Mouse (Mus musculus) monocyte, adult 2 months (primary cell): ENCODE results near the gene Pomt2.
A peak's percentile ranks its signal among the peaks of the same experiment; 100 is the strongest.
"Not testable (repeated sequence)": the region's sequence is repeated elsewhere in the genome, so short reads cannot be mapped to it uniquely, and the experiment has no call there.

Experiments used
- DNase-seq, 2 experiments: peaks; one replicate each; pipeline ENCODE4 v3.0.0; 2022; ENCODE audit warnings: low spot score in 2 of 2, low read depth in 1 of 2

Gene Pomt2

DNA sequence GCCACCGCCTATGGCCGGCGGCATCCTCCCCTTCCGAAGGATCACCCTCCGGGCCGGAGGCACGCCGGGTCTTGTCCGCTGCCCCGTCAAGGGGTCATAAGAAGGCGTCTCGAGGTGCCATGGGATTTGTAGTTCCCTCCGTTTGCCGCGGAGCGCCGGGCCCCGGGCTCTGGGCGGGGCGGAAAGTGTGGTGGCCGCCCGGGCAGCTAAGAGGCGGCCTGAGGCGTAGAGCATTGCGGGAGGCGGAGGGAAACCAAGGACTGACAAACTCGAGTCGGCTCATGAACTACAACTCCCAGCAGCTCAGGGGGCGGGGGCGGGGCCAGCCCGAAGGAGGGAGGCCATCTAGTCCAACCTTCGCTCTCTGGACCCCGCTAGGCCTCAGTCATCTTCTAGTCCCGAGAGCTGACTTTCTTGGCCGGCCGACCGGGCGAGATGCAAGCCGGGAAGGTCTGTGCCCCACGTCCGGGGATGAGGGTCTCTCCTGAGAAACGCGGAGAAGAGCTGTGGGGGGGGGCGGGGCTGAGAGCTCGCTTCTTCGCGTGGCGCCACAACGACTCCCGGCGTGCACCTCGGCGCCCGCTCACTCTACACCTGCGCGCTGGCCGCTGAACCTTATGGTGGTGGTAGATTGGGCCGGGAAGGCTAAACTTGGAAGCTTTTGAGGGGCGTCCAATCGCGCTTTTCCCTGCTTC lies at the start of gene Pomt2:
TSS of gene Pomt2 (minus strand) at position 574 of the 695 bp plus-strand sequence.
- peak; percentile 81 to 85 for DNase-seq

DNA sequence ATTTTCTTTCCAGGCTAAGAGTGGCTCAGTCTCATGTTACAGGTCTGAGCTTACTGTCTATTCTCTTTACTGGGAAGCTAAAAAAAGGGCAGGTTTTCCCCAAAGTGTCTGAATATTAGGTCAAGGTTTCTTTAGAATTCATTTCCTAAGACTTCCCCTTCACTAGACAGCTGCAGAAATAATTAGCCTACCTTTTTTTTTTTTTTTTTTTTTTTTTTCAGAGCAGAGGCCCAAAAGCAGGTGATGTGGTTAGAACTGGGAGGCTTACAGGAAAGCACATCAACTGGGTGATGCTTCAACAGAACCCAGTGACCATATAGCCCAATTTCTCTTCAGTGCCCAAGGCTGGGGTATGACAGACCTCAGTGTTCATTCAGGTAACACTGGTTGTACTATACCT lies 48.5 kb upstream of the Pomt2 start:
- DNase-seq: no peak

DNA sequence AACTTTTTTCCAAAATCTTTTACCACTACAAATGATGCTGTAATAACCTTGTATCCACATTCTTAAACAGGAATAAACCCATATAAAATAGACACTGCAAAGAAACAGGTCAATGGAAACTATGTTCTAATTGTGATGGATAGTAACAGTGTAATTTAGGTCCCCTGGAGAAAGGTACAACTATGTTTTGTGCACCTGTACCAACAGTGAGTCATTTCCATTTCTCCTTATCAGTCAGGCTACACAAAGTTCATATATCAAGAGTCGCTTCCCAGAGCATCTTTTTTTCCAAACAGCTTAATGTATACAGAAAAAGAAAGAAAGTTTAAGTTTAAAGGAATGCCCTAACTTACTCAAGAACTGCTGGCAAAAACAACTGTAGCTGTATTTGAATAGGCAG lies 47.3 kb upstream of the Pomt2 start:
- DNase-seq: no peak

DNA sequence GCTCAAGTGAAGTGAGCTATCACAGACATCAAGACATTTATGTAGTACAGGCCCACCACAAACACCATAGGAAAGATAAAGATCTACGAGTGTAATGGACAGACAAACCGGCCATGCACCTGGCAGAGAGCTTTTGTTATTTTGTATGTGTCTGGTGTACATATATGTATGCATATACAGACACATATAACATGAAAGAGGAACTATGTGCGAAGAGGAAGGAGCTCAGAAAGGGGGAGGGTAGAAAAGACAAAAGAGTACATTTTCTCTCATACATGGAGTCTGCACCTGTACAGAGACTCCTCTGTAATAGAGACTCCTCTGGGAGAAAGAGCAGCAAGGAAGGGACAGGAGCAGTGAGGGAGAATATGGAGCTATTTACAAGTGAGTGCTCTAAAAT lies 45.2 kb upstream of the Pomt2 start:
- no peak for DNase-seq

DNA sequence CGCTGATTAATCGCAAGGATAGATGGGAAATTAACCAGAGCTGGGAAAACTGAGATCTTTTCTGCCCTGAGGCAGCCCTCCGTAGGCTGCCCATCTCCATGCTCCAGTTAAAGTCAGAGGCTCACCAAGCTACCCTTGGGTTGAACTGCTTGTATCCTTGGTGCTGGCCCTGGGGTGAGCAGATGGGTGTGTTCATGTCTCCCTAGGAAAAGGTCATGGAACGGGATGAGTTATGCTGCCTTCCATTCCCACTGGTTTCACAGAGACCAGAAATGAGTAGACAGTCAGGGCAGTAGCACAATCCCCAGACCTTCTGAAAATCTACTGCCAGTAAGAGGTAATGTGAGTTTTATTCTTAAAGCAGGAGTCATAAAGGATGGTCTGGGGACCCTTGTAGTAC lies 29.9 kb upstream of the Pomt2 start:
- no peak for DNase-seq

DNA sequence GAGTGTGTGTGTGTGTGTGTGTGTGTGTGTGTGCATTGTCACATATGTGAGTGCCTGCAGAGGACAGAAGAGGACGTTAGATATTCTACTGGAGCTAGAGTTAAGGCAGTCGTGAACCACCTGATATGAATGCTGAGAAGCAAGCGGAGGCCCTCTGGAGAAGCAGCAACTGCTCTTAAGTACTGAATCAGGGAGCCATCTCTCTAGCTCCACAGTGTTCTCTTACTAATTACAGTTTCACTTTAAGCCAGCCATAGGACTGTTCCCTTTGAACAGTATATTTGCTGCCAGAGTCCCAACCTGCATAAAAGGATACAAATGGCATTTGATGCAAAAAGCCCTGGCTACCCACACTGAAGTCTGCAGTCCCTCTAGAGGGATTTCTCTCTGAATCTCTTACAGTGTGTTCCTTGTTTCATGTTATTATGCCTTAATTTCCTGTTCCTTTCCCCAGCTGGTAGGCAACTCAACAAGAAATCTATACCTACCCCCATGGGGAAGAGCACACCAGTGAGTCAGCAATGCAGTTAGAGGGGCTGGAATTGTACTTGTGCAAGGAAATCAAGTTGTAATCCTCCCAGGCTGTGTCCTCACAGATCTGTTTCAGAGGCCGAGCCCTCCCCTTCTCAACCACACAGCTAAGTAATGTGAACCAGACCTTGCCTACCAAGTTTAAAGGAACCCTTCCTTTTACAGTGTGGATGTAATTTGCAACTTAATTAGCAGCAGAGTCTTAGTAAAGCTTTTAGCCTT lies 27.6 kb upstream of the Pomt2 start:
- DNase-seq: no peak

DNA sequence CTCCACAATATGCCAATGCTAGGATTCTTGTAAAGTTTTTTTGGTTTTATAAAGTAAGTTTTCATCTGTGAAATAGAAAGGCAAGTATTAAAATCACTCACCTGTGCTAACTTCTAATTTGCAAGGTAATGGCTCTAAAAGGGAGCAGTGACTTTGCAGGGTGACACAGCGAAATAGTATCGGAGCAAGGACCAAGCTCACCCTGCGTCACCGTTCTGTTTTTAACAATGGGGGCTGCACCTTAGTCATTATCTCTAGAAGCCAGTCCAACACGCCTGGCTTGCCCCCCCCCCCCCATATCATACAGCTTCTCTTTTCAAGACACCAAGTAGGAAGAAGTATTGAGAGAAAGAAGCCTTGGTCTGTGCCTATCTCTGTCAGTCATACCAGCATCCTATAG lies 13.0 kb upstream of the Pomt2 start:
- DNase-seq: no peak

DNA sequence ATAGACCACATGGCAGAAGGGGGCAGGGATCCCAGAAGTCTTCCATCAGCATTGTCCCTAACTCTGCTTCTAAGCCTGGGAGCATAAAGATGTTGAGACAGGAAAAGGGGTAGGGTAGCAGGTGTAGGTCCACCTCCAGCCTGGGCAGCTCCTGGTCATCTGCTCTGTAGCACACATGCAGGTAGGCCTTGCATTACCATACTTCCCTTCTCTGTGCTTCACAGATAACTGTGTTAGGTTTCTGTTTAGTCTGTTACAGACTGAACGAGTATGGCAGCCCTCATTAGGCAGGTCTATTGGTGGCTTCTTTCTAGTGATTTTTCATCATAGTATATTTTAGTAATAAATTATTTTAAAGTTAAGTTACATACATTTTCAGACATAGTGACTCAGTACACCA lies 12.5 kb upstream of the Pomt2 start:
- DNase-seq: no peak

DNA sequence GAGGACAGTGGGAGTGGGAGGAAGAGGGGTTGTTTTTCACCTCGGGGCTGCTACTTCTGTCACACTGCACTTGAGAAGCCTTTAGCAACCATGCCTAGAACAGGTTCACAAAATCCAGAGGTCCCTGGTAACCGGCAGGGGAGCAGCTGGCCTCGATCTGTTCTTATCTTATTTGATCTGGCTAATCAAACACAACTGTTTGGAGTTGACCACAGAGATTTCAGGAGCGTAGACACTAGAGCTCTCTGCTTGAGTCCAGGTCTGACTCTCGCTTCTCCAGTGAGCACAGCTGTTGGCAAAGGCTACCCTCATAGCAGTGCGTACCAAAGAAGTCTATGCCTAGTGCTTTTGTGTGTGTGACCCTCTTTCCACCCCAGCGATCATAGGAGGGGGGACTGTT lies 10.3 kb upstream of the Pomt2 start:
- no peak for DNase-seq

DNA sequence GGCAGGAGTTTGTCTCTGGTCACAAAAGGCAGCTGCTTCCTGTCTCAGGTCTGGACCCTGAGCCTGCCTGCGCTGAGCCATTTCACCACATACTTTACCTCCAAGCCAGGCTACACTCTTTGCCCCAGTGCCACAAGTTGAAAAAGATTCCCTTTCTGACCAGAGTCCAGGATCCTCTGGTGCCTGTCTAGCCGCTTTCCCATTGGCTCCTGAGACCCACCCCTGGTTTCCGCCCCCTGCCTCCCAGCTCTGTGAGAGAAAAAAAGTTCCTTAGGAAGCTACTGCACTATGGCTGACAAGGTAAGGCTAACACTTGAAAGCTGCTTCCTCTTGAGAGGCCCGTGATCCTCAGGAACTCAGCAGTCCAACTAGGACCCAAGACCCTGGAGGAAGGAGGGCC lies 9.6 kb upstream of the Pomt2 start:
- no peak for DNase-seq

DNA sequence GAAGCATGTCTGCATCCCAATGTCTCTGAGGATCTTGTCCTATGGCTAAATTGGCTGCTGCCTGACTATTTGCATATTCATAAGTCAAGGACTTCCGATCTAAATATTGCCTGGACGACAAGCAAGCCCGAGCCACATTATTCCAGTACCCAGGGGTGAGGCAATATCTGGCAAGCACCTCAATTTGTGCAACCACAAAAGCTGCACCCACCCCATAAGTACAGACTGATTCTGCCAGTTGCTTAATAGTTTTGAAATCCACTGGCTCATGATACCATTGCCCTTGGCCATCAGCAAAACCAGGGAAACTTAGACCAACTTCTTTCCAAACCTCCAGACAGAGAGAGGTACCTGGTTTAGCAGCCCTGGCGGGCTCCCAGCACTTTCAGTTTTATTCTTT lies 6.7 kb upstream of the Pomt2 start:
- DNase-seq: not testable (repeated sequence)

DNA sequence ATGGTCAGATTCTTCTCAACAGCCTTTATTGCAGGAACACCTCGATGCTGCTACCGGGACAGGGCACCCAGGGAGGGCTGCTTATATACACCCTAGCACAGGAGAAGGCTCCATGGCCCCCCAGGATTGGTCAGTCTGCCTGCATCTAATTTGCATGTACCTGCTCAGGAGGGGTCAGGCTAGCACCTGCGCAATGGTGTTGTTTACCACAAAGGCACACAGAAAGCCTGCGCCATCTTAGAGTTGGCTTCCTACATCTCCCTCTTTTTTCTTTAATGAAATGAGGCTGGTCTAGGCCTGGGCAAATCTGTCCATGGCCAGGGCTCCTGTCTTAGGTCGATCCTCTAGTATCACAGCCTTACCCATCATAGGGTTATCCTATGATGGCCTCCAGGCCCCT lies 1.7 kb upstream of the Pomt2 start:
- DNase-seq: no peak

DNA sequence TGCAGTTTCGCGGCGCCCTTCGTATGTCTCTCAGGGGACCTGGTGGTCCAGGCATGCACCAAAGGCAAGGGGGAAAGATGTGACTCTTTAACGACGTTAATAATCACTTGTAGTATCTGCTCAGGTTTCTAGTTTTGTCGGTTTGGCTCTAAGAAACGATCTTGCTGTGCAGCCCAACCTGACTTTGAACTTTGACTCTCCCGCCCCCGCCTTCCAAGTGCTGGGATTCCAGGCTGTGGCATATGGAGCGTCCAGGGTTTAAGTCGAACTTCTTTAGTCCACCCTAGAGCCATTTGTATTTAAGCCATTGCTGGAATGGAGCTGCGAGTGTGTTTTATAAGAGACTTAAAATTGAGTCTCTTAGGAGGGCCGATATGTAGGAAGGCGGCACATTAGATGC lies 368 bp upstream of the Pomt2 start:
- DNase-seq: no peak

DNA sequence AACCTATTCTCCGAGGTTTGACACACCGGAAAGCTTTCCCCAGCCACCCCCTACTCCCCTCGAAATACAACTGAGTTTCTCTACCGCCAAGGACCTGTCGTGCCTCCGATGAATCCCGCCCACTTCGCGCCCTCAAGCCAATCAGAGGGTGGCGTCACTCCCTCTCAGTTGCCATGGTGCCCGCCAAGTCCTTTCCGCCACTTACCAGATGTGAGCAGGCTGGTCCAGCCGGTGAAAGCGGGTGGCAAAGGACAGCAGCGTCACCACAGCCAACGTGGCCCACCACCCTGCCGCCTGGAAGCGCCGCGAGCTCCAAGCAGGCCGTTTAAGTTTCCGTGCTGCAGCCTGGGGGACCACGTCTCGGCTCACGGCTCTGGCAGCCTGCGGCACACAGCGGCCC lies 802 bp downstream of the Pomt2 start, which contains the start of gene Gstz1:
TSS of gene Gstz1 (plus strand) at position 200 of the 400 bp plus-strand sequence.
- peak; percentile 43 to 73 for DNase-seq

DNA sequence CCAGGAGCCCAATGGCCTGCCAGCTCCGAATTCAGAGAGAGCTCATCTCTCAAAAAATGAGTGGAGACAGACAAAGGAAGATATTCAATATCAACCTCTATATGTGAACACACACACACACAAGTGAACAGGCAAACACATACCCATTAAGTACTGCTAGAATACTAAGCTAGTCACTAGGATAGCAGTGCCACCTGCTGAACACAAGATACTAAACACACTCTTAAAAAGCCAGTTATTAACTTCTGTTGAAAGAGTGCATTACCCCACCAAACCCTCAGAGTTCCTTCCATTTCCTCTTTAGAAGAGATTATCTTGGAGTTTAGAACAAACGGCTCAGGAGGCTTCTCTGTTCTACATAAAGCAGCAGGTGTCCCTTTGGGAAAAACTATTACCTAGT lies 5.6 kb downstream of the Pomt2 start:
- no peak for DNase-seq

DNA sequence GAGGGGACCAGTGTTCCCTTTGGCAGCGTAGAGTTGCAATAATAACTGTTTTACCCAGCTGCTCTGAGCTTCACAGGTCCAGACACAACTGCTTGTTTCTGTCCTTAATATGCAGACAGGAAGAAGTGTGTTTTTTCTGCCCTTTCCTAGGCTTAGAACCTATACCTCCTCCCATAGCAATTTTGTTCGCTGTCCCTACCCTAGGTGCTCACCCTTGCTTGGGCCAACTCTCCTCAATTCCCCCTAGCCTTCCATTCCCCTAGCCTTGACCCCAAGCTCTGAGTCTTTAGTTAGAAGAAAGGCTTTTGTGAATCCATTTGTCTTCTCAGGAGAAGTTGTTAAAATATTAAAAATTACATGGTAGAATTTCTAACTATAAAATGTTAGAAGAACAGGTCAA lies 9.0 kb downstream of the Pomt2 start:
- no peak for DNase-seq

DNA sequence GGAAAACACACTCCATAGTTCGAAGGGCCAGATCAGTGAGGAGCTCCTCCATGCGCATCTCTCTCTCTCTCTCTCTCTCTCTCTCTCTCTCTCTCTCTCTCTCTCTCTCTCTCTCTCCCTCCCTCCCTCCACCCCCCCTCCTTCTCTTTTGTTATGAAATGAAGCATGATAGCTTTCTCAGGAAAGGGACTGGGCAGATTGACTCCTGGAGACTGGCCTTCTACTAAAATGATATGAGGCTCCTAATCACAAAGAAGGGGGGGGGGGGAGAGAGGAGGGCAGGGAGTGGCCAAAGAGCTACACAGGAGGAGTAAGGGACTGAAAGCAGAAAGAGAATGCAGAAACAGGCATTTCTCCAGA lies 9.4 kb downstream of the Pomt2 start:
- DNase-seq: no peak

DNA sequence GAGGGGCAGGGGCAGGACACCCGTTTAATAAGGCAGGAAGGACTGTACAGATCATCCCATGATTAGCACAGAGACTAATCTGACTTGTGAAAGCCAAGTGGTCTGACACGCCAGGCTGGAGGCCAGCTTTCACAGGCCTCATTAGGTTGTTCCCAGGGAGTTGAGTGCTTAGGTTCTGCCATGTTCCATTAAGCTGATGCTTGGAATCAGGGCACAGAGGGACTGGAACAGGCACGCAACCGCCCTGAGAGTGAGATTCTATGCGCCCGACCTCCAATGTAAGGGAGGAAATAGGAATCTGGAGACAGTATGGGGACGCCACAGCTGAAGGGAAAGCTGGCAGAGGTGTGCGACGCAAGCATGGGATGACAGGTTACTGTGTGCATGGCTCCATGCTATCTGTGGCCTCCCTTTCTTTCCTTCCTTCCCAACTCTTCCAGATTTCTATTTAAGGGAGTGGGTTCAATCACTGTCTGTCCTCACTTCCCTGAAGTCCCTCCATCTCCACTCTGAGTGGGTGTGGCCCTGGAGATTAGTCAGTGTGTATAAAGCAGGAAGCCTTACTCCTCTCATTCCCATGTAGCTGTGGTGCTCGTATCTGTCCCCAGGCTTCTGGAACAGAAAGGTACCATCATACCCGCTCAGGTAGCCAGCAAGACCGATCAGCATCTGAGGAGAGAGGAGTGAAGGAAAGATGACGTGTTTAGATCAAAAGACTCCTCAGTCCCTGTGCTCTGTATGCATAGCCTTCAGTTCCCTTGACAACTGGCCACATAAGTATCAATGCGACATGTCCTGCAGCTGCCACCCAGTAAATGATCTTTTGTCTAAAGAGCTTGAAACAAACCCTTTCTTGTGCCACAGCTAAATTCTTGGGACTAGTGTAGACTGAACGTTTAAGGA lies 10.1 kb downstream of the Pomt2 start:
- no peak for DNase-seq

DNA sequence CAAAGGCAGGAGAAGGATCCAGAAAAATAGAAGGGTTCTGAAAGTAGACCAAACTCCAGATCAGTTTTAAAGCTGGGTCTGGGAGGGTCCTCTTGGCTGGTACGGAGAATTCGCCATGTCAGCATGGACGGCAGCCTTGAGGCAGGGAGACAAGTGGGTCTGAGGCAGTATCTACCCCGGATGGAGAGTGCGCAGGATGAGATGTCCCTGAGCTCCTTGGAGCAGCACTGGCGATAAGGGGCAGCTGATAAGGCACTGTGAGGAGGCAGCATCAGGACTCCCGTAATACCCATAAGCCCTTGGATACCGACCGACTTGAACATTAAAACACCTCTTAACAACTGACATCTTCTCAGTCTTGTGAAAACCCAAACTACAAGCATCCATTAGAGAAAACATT lies 15.0 kb downstream of the Pomt2 start:
- DNase-seq: no peak

DNA sequence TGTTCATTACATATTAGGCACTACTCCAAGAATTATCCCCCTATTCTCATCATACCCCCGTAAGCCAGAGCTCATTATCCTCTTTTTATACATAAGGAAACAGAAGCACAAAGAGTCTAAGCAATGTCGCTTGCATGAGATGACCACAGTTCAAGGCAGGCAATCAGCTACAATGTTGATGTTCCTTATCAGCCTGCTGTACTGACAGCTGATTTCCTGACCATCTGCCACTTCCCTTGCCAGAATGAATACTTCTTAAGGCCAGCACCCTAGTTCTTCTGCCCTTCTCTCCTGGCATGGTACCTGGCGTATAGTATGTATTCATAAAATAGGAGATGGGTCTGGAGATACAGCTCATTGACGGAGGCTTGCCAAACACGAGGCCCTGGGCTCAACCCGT lies 15.6 kb downstream of the Pomt2 start:
- no peak for DNase-seq

DNA sequence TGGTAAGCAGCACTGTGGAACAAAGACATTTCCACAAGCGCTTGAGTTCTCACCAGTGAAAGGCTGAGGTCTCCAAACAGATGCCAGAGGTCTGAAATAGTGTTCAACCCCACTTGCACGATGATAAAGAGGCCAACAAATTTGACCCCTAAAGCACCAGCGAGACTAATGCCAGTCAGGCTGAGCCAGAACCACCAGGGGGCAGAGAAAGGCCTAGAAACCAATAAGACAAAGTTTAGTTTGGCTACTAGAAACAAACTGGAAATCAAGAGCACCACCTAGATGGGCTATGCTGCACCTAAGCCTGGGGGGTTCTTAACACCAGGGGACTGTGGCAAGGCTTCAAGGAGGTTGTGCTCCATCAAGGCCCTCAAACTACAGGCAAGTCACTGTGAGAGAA lies 16.1 kb downstream of the Pomt2 start:
- no peak for DNase-seq

DNA sequence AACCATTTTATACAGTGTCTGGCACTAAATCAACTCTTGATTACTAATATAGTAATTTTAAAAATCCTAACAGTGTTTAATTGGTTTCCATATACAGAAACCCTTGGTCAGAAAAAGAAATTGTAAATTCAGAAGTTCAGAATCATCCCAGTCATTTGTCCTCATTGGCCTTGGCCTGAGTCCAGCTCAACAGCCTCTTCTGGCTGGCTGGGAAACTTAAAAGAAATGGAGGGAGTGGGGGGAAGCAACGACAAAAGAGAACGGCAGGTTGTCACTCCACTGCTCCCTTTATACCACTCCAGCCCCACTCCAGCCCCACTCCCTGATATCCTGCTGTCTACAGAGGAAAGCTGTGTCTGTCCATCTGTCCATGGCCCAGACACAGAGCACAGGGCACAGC lies 16.6 kb downstream of the Pomt2 start:
- no peak for DNase-seq
